Mouse (Mus musculus): ENCODE results near the gene Apom.

GRCm38 (mm10) chr17:35135591-35136320 lies 3.9 kb upstream of the Apom start:
- TF ChIP-seq CTCF (IDR thresholded peaks at IDR 0.05; ENCODE audit: borderline replicate concordance, insufficient read depth, low read length) (no peak), POLR2A (IDR thresholded peaks at IDR 0.05; ENCODE audit: low read depth, low read length) (no peak; the same call in 1 of the 2 replicates)
